Mouse (Mus musculus) testis, postnatal 10 days (tissue): Measurements from ENCODE around the gene Zpr1.

Experiments used
- DNase-seq: peaks from one replicate; pipeline ENCODE4 v3.0.0; 2021; ENCODE audit warnings: low spot score

Zpr1 gene

GRCm38 (mm10) chr9:46329250-46329648 is 56.4 kb downstream of the Zpr1 start:
- DNase-seq: no peak

- DNase-seq: no peak
Measured at GRCm38 (mm10) chr9:46329801-46330585, 57.1 kb downstream of the Zpr1 start.

- DNase-seq: no peak
Measured at GRCm38 (mm10) chr9:46330586-46330895, 57.7 kb downstream of the Zpr1 start.

GRCm38 (mm10) chr9:46331301-46331700 is 58.4 kb downstream of the Zpr1 start:
- DNase-seq: no peak
